Mouse (Mus musculus): Measurements from ENCODE around the gene Pik3r3.

GRCm38 (mm10) chr4:116208891-116209290 lies 12.5 kb upstream of the Pik3r3 start:
- TF ChIP-seq CTCF (IDR thresholded peaks at IDR 0.05; ENCODE audit: low read depth) (no peak), EP300 (IDR thresholded peaks at IDR 0.05; ENCODE audit: low read depth) (no peak)
